Mouse (Mus musculus): ENCODE results near the gene Dock3. TPM values are rescaled to one million over a fixed set of nuclear protein-coding genes. Genes with fewer than 3 reads are reported as not detected.
A peak's percentile ranks its signal among the peaks of the same experiment; 100 is the strongest.
"Not testable (repeated sequence)": the region's sequence is repeated elsewhere in the genome, so short reads cannot be mapped to it uniquely, and the experiment has no call there.

The Dock3 gene
- polyA plus RNA-seq, 1 experiment from 2014 or later, result 0.46 TPM

DNA sequence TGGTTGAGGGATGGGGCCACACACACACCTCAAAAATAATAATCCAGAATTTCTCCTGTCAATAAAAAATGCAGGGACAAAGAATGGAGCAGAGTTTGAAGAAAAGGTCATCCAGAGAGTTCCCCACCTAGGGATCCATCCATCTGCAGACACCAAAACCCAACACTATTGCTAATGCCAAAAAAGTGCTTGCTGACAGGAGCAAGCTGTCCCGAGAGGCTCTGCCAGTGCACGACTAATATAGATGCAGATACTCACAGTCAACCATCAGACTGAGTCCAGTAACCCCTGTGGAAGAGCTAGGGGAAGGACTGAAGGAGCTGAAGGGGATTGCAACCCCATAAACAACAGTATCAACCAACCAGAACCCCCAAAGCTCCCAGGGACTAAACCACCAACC lies 119.7 kb downstream of the Dock3 start:
- Histone ChIP-seq H3K4me2 (ENCODE audit: low read depth, low read length) (no peak overlapping the region), H3K9me3 (replicated peaks; ENCODE audit: control insufficient read depth, low read length) (no peaks in the 10 kb centered on the region), H3K36me3 (replicated peaks; ENCODE audit: control insufficient read depth, insufficient read depth, low read depth, low read length) (no peaks in the 10 kb centered on the region), H3K4me1 (ENCODE audit: control insufficient read depth, insufficient read depth, low read length) (no peaks in the 10 kb centered on the region), H3K4me3 (ENCODE audit: low read depth, low read length) (no peak overlapping the region), H3K9ac (replicated peaks; ENCODE audit: low read length) (no peak overlapping the region), H3K27me3 (ENCODE audit: control insufficient read depth, insufficient read depth, low read length) (no peaks in the 10 kb centered on the region), H3K27ac (replicated peaks; ENCODE audit: low read depth, low read length) (no peak overlapping the region)
- no peak for ATAC-seq (replicated peaks; ENCODE audit: insufficient number of reproducible peaks, low FRiP score, low TSS enrichment, low read depth)
- DNase-seq (ENCODE audit: low spot score), result no peak
- 74% methylated on average over 2 of the region's 2 CpGs for WGBS

DNA sequence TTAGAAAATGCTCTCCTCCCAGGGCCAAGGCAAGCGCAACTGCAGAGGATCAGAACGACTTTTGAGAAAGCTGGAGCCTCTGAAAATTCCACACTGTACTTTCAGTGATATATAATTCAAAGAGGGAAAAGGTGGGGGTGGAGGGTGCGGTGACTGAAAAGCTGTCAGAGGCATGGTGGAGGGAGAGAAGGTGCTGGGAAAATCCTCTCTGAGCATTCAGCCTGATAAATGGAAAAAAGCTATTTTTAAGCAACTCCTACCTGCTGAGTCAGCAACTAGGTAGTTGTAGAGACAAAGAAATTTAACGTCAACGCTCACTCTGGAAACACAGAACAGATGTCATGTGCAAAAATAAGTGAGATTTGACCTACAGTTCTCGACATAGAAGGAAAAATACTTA lies 132.2 kb downstream of the Dock3 start:
- no peak overlapping the region for H3K4me2 ChIP-seq (ENCODE audit: low read depth, low read length)
- H3K4me1 ChIP-seq (ENCODE audit: control insufficient read depth, insufficient read depth, low read length), result no peaks in the 10 kb centered on the region
- H3K36me3 ChIP-seq (replicated peaks; ENCODE audit: control insufficient read depth, insufficient read depth, low read depth, low read length), result no peaks in the 10 kb centered on the region
- H3K4me3 ChIP-seq (ENCODE audit: low read depth, low read length), result no peak overlapping the region
- H3K9me3 ChIP-seq (replicated peaks; ENCODE audit: control insufficient read depth, low read length), result no peaks in the 10 kb centered on the region
- H3K27me3 ChIP-seq (ENCODE audit: control insufficient read depth, insufficient read depth, low read length), result no peaks in the 10 kb centered on the region
- no peak overlapping the region for H3K27ac ChIP-seq (replicated peaks; ENCODE audit: low read depth, low read length)
- no peak for DNase-seq (ENCODE audit: low spot score)
- ATAC-seq (replicated peaks; ENCODE audit: insufficient number of reproducible peaks, low FRiP score, low TSS enrichment, low read depth), result no peak
- H3K9ac ChIP-seq (replicated peaks; ENCODE audit: low read length), result no peak overlapping the region
- WGBS, result 78% methylated on average over 6 of the region's 6 CpGs

DNA sequence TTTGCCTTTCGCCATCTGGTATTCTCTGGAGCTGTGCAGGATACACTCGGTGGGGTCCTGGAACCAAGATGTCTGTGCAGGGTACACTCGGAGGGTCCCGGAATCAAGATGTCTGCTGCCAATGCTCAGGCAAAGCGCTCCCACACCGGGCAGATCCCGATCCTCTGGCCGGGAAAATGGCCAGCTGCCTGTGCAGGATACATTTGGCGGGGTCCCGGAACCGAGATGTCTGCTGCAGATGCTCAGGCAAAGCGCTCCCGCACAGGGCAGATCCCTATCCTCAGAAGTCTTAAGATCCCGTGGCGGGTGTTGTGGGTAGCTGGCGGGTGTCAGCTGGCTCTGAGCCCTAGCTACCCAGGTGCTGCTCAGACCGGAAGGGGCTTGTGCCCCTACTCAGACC lies 142.3 kb downstream of the Dock3 start:
- WGBS, result 65% methylated on average over 17 of the region's 17 CpGs
- H3K27ac ChIP-seq (replicated peaks; ENCODE audit: low read depth, low read length); H3K4me1 ChIP-seq (ENCODE audit: control insufficient read depth, insufficient read depth, low read length); H3K4me2 ChIP-seq (ENCODE audit: low read depth, low read length); ATAC-seq (replicated peaks; ENCODE audit: insufficient number of reproducible peaks, low FRiP score, low TSS enrichment, low read depth); H3K4me3 ChIP-seq (ENCODE audit: low read depth, low read length); DNase-seq (ENCODE audit: low spot score); H3K9ac ChIP-seq (replicated peaks; ENCODE audit: low read length); H3K9me3 ChIP-seq (replicated peaks; ENCODE audit: control insufficient read depth, low read length); H3K27me3 ChIP-seq (ENCODE audit: control insufficient read depth, insufficient read depth, low read length); H3K36me3 ChIP-seq (replicated peaks; ENCODE audit: control insufficient read depth, insufficient read depth, low read depth, low read length): not testable (repeated sequence)

DNA sequence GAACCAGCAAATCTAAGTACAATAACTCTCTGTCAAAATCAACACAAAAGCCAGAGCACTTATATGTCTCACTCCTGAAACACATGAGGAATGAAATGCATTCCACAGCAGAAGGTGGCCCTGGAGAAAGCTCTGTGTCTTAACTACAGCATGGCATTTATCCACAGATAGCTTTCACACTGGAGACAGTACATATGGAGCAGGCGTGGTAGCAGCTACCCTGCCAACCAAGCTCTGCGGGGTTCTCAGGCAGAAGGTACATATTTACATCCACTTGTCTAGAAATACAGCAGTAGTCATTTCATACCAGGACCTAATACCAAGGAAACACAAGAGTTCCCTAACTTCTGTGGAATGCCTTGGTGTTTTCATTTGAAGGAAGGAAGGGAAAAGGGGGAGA lies 144.2 kb downstream of the Dock3 start:
- Histone ChIP-seq H3K4me3 (ENCODE audit: low read depth, low read length) (no peak overlapping the region), H3K9me3 (replicated peaks; ENCODE audit: control insufficient read depth, low read length) (no peaks in the 10 kb centered on the region), H3K36me3 (replicated peaks; ENCODE audit: control insufficient read depth, insufficient read depth, low read depth, low read length) (no peaks in the 10 kb centered on the region), H3K27ac (replicated peaks; ENCODE audit: low read depth, low read length) (no peak overlapping the region), H3K27me3 (ENCODE audit: control insufficient read depth, insufficient read depth, low read length) (no peaks in the 10 kb centered on the region), H3K9ac (replicated peaks; ENCODE audit: low read length) (no peak overlapping the region), H3K4me1 (ENCODE audit: control insufficient read depth, insufficient read depth, low read length) (no peaks in the 10 kb centered on the region), H3K4me2 (ENCODE audit: low read depth, low read length) (no peak overlapping the region)
- no peak for DNase-seq (ENCODE audit: low spot score)
- ATAC-seq (replicated peaks; ENCODE audit: insufficient number of reproducible peaks, low FRiP score, low TSS enrichment, low read depth), result no peak
- WGBS, result 72% methylated on average over 2 of the region's 2 CpGs

DNA sequence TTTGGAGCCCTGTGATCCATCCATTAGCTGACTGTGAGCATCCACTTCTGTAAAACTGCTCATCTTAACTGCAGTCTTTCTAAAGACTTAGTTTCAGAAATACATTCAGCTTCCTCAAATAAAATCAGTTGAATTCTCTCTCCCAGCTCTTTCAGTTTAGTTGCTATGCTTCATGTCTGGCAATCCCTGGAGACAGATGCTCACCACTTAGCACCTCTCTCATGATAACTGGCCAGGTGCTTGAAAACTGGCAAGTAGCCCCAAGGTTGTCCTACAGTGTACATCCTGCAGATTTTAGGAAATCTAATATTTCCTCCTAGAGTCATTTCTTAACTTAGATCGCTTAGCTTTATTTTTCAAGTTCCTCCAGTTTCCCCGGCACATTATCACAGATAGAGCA lies 193.8 kb downstream of the Dock3 start:
- no peak overlapping the region for H3K4me2 ChIP-seq (ENCODE audit: low read depth, low read length)
- no peaks in the 10 kb centered on the region for H3K27me3 ChIP-seq (ENCODE audit: control insufficient read depth, insufficient read depth, low read length)
- H3K4me1 ChIP-seq (ENCODE audit: control insufficient read depth, insufficient read depth, low read length), result no peaks in the 10 kb centered on the region
- no peaks in the 10 kb centered on the region for H3K9me3 ChIP-seq (replicated peaks; ENCODE audit: control insufficient read depth, low read length)
- no peaks in the 10 kb centered on the region for H3K36me3 ChIP-seq (replicated peaks; ENCODE audit: control insufficient read depth, insufficient read depth, low read depth, low read length)
- no peak overlapping the region for H3K9ac ChIP-seq (replicated peaks; ENCODE audit: low read length)
- ATAC-seq (replicated peaks; ENCODE audit: insufficient number of reproducible peaks, low FRiP score, low TSS enrichment, low read depth) (no peak), DNase-seq (ENCODE audit: low spot score) (no peak)
- 91% methylated on average over 2 of the region's 2 CpGs for WGBS
- H3K4me3 ChIP-seq (ENCODE audit: low read depth, low read length), result no peak overlapping the region
- no peak overlapping the region for H3K27ac ChIP-seq (replicated peaks; ENCODE audit: low read depth, low read length)

DNA sequence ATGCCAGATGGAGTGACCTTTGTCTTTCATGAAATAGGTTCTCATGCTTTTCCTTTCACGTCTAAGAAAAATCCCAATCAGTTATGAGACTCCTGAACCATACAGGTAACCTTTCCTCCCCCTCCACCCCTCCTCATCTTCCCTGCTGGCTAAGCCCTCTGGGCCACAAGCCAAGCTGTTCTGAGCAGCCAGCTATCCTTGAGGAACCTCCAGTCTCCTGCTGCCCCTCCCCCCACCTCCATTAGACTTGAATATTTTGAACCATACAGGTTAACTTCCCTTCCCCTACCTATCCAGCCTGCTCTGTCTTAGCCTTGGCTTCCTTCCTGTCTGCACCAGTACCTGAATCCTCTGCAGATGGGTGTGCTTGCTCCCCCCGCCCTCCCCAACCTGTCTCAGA lies 204.1 kb downstream of the Dock3 start:
- Histone ChIP-seq H3K4me3 (ENCODE audit: low read depth, low read length) (no peak overlapping the region), H3K4me1 (ENCODE audit: control insufficient read depth, insufficient read depth, low read length) (no peaks in the 10 kb centered on the region), H3K9ac (replicated peaks; ENCODE audit: low read length) (no peak overlapping the region), H3K36me3 (replicated peaks; ENCODE audit: control insufficient read depth, insufficient read depth, low read depth, low read length) (no peaks in the 10 kb centered on the region), H3K9me3 (replicated peaks; ENCODE audit: control insufficient read depth, low read length) (no peaks in the 10 kb centered on the region), H3K27ac (replicated peaks; ENCODE audit: low read depth, low read length) (no peak overlapping the region), H3K27me3 (ENCODE audit: control insufficient read depth, insufficient read depth, low read length) (no peaks in the 10 kb centered on the region), H3K4me2 (ENCODE audit: low read depth, low read length) (no peak overlapping the region)
- 83% methylated on average over 2 of the region's 2 CpGs for WGBS
- no peak for DNase-seq (ENCODE audit: low spot score)
- no peak for ATAC-seq (replicated peaks; ENCODE audit: insufficient number of reproducible peaks, low FRiP score, low TSS enrichment, low read depth)

DNA sequence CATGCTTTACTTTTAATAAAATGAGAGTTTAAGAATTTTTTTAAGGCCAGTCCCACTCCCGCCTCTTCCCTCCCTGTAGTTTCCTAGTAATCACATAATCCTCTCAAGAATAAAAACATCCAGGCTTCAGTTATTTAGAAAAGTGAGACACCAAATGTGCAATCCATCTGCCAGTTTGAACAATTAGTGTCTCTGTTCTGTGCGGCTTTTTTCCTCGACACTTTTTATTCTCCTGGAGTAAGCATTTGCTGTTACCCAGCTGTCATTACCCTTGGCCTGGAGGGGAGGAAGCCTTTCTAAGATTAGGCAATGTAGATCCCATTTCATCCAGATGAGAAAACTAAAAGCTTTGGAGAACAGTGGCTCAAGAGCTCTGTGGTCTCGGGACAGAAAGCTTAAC lies 221.9 kb downstream of the Dock3 start:
- Histone ChIP-seq H3K27me3 (ENCODE audit: control insufficient read depth, insufficient read depth, low read length) (no peaks in the 10 kb centered on the region), H3K4me1 (ENCODE audit: control insufficient read depth, insufficient read depth, low read length) (no peaks in the 10 kb centered on the region), H3K9me3 (replicated peaks; ENCODE audit: control insufficient read depth, low read length) (no peaks in the 10 kb centered on the region), H3K4me2 (ENCODE audit: low read depth, low read length) (no peak overlapping the region), H3K4me3 (ENCODE audit: low read depth, low read length) (no peak overlapping the region), H3K9ac (replicated peaks; ENCODE audit: low read length) (no peak overlapping the region), H3K27ac (replicated peaks; ENCODE audit: low read depth, low read length) (no peak overlapping the region), H3K36me3 (replicated peaks; ENCODE audit: control insufficient read depth, insufficient read depth, low read depth, low read length) (no peaks in the 10 kb centered on the region)
- DNase-seq (ENCODE audit: low spot score) (peak; percentile 2), ATAC-seq (replicated peaks; ENCODE audit: insufficient number of reproducible peaks, low FRiP score, low TSS enrichment, low read depth) (no peak)
- WGBS, result 64% methylated on average over 4 of the region's 4 CpGs

DNA sequence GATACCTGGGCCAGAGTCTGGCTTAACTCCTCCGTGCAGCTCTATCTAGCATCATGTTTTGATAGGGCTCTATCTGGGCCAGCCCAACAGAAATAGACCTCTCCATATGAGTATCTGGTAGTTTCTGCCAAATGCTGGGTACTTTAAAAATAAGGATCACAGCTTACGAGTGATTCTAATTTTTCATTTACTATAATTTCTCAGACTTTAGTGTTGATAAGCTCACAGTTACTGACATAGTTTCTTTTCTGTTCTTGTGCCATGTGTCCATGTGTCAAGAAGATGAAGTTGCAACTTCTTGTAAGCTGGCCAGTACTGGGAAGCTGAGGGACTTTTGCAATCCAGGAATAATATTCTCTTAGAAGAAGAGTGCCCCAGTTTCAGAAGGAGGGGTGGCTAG lies 228.5 kb downstream of the Dock3 start:
- 84% methylated on average over 2 of the region's 2 CpGs for WGBS
- no peaks in the 10 kb centered on the region for H3K27me3 ChIP-seq (ENCODE audit: control insufficient read depth, insufficient read depth, low read length)
- H3K4me2 ChIP-seq (ENCODE audit: low read depth, low read length), result no peak overlapping the region
- H3K4me1 ChIP-seq (ENCODE audit: control insufficient read depth, insufficient read depth, low read length), result no peaks in the 10 kb centered on the region
- no peak for ATAC-seq (replicated peaks; ENCODE audit: insufficient number of reproducible peaks, low FRiP score, low TSS enrichment, low read depth)
- H3K27ac ChIP-seq (replicated peaks; ENCODE audit: low read depth, low read length), result no peak overlapping the region
- no peak overlapping the region for H3K9ac ChIP-seq (replicated peaks; ENCODE audit: low read length)
- no peaks in the 10 kb centered on the region for H3K36me3 ChIP-seq (replicated peaks; ENCODE audit: control insufficient read depth, insufficient read depth, low read depth, low read length)
- H3K4me3 ChIP-seq (ENCODE audit: low read depth, low read length), result no peak overlapping the region
- no peaks in the 10 kb centered on the region for H3K9me3 ChIP-seq (replicated peaks; ENCODE audit: control insufficient read depth, low read length)
- no peak for DNase-seq (ENCODE audit: low spot score)

DNA sequence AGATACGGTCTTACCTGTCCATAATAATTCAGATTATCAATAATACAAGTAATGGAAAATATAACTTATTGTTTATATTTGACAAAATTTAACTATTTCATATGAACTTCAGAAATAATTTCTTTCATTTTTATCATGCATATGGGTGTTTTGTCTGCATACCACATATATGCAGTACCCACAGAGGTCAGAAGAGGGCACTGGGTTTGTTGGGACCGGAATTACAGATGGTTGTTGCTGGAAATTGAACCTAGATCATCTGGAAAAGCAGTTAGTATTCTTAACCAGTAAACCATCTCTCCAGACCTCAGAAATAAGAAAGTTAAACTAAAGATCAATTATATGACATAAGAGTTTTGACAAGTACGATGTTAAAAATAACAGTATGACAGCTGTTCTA lies 261.0 kb downstream of the Dock3 start:
- H3K4me2 ChIP-seq (ENCODE audit: low read depth, low read length), result no peak overlapping the region
- WGBS, result 60% methylated on average over 3 of the region's 3 CpGs
- H3K27ac ChIP-seq (replicated peaks; ENCODE audit: low read depth, low read length), result no peak overlapping the region
- no peak overlapping the region for H3K9ac ChIP-seq (replicated peaks; ENCODE audit: low read length)
- peak; percentile 21 for DNase-seq (ENCODE audit: low spot score)
- no peak overlapping the region for H3K4me3 ChIP-seq (ENCODE audit: low read depth, low read length)
- no peaks in the 10 kb centered on the region for H3K9me3 ChIP-seq (replicated peaks; ENCODE audit: control insufficient read depth, low read length)
- no peaks in the 10 kb centered on the region for H3K27me3 ChIP-seq (ENCODE audit: control insufficient read depth, insufficient read depth, low read length)
- no peaks in the 10 kb centered on the region for H3K4me1 ChIP-seq (ENCODE audit: control insufficient read depth, insufficient read depth, low read length)
- H3K36me3 ChIP-seq (replicated peaks; ENCODE audit: control insufficient read depth, insufficient read depth, low read depth, low read length), result no peaks in the 10 kb centered on the region
- ATAC-seq (replicated peaks; ENCODE audit: insufficient number of reproducible peaks, low FRiP score, low TSS enrichment, low read depth), result no peak
